ENCODE assay signal across 9 mouse cellular contexts in genomic region chr17:12163403-12163802, GRCm38 (mm10). TPM values are rescaled to one million over a fixed set of nuclear protein-coding genes. Genes with fewer than 3 reads are reported as not detected.
DNase-seq lines count a peak whose midpoint lies in the region; ATAC-seq and TF ChIP-seq lines count a peak whose summit lies in the region.
"Had no signal": no experiment of that assay in that cellular context is flagged by ENCODE, and none has a peak within 500 bp of the region (broad histone marks: within the 10 kb centered on the region; RNA-seq: fewer than 3 reads in every experiment).

No protein-coding gene starts in this region.

- H3K4me2 ChIP-seq in liver, embryonic 12.5 days = no peak overlapping the region
- H3K4me2 ChIP-seq in liver, postnatal 0 days (ENCODE audit: low read depth, low read length) = no peak overlapping the region
- no peak overlapping the region for H3K4me2 ChIP-seq in hindbrain, embryonic 15.5 days

- no peak overlapping the region for H3K9ac ChIP-seq in liver, embryonic 12.5 days
- H3K9ac ChIP-seq in liver, postnatal 0 days (replicated peaks) = no peak overlapping the region
- H3K9ac ChIP-seq in hindbrain, embryonic 15.5 days = no peak overlapping the region

- no peak for TF ChIP-seq EP300 in liver, postnatal 0 days (IDR thresholded peaks at IDR 0.05; ENCODE audit: low read depth)

- peak overlapping the region; percentile 60; the same call in 1 of the 2 replicates for H3K27ac ChIP-seq in heart, embryonic 10.5 days
- H3K27ac ChIP-seq in liver, embryonic 12.5 days = 0 out of 2 replicates have a peak overlapping the region, but pooled peaks have one; percentile 3
- H3K27ac ChIP-seq in liver, postnatal 0 days (ENCODE audit: low read depth) = no peak overlapping the region
- 0 out of 2 replicates have a peak overlapping the region, but pooled peaks have one; percentile 10 for H3K27ac ChIP-seq in hindbrain, embryonic 15.5 days (replicated peaks)

- intact Hi-C loops in heart, postnatal 36 days (cut with DNase I) = no loop called here

- no peak for ATAC-seq in liver, embryonic 12.5 days
- ATAC-seq in liver, postnatal 0 days = no peak
- peak; percentile 36; the same call in 1 of the 2 replicates for ATAC-seq in hindbrain, embryonic 15.5 days (ENCODE audit: low FRiP score, low read depth)

- no peak for DNase-seq in heart, embryonic 10.5 days (ENCODE audit: low spot score)
- no peak for DNase-seq in heart, postnatal 36 days
- no peak for DNase-seq in liver, postnatal 0 days
- DNase-seq in NIH3T3 (ENCODE audit: low read depth) = peak; percentile 34
- no peak for DNase-seq in c-Kit-positive CD71-positive TER-119-positive erythroid progenitor cells, embryonic 14.5 days (ENCODE audit: low spot score)
- DNase-seq in frontal cortex, postnatal 36 days (ENCODE audit: low spot score in 2 of 2) = no peak
- DNase-seq: adrenal gland, postnatal 25 days had no signal

- peaks cover 15% of the 10 kb centered on the region for H3K4me1 ChIP-seq in heart, embryonic 10.5 days
- H3K4me1 ChIP-seq in liver, embryonic 12.5 days = peaks cover 69% of the 10 kb centered on the region
- peaks cover 32% of the 10 kb centered on the region for H3K4me1 ChIP-seq in liver, postnatal 0 days (ENCODE audit: insufficient read depth)
- H3K4me1 ChIP-seq in hindbrain, embryonic 15.5 days (replicated peaks) = peaks cover 27% of the 10 kb centered on the region

- TF ChIP-seq CTCF in liver, postnatal 0 days (IDR thresholded peaks at IDR 0.05; ENCODE audit: low read depth) = no peak

- H3K27me3 ChIP-seq in heart, embryonic 10.5 days (ENCODE audit: insufficient read depth, poor library complexity, severe bottlenecking) = no peaks in the 10 kb centered on the region
- no peaks in the 10 kb centered on the region for H3K27me3 ChIP-seq in liver, embryonic 12.5 days (replicated peaks)
- H3K27me3 ChIP-seq in liver, postnatal 0 days (ENCODE audit: insufficient read depth, low read length) = no peaks in the 10 kb centered on the region
- H3K27me3 ChIP-seq in hindbrain, embryonic 15.5 days = no peaks in the 10 kb centered on the region

- no peak overlapping the region for H3K4me3 ChIP-seq in heart, embryonic 10.5 days
- no peak overlapping the region for H3K4me3 ChIP-seq in liver, embryonic 12.5 days
- no peak overlapping the region for H3K4me3 ChIP-seq in liver, postnatal 0 days (ENCODE audit: low read depth, low read length)
- H3K4me3 ChIP-seq in hindbrain, embryonic 15.5 days = no peak overlapping the region

- WGBS in heart, embryonic 10.5 days = 72% methylated on average over 13 of the region's 13 CpGs
- WGBS in liver, embryonic 12.5 days (ENCODE audit: insufficient replicate concordance) = 80% methylated on average over 13 of the region's 13 CpGs
- WGBS in liver, postnatal 0 days (ENCODE audit: insufficient replicate concordance) = 83% methylated on average over 13 of the region's 13 CpGs
- 47% methylated on average over 13 of the region's 13 CpGs for WGBS in hindbrain, embryonic 15.5 days

- H3K9me3 ChIP-seq in heart, embryonic 10.5 days = no peaks in the 10 kb centered on the region
- no peaks in the 10 kb centered on the region for H3K9me3 ChIP-seq in liver, embryonic 12.5 days (replicated peaks)
- no peaks in the 10 kb centered on the region for H3K9me3 ChIP-seq in liver, postnatal 0 days (ENCODE audit: low read length)
- H3K9me3 ChIP-seq in hindbrain, embryonic 15.5 days = no peaks in the 10 kb centered on the region

- peaks cover 7% of the 10 kb centered on the region for H3K36me3 ChIP-seq in heart, embryonic 10.5 days
- H3K36me3 ChIP-seq in liver, embryonic 12.5 days = peaks cover 72% of the 10 kb centered on the region
- H3K36me3 ChIP-seq in liver, postnatal 0 days (replicated peaks; ENCODE audit: insufficient read depth, low read length) = no peaks in the 10 kb centered on the region; the same call in 1 of the 2 replicates
- H3K36me3 ChIP-seq in hindbrain, embryonic 15.5 days = no peaks in the 10 kb centered on the region

RNA-seq across cellular contexts. Expression of gene Agpat4, which starts 44.9 kb away (rescaled TPM):
- 26.6 and 32.5 TPM in 2 replicates for polyA plus RNA-seq in heart, embryonic 10.5 days (2016; fragmentation: Nextera tagmentation; extraction: Ambion mirVana)
- 1 to 10 TPM; 3.8 to 5.1 TPM for total RNA-seq in heart, postnatal 36 days (2021)
- polyA plus RNA-seq in liver, embryonic 12.5 days (2016; fragmentation: Nextera tagmentation; extraction: Ambion mirVana) = 31.6 and 35.2 TPM in 2 replicates
- polyA plus RNA-seq in liver, postnatal 0 days (2015; fragmentation: Nextera tagmentation; extraction: Ambion mirVana) = 9.3 and 10.2 TPM in 2 replicates
- 62.0 and 63.4 TPM in 2 replicates for polyA plus RNA-seq in hindbrain, embryonic 15.5 days (2015; fragmentation: Nextera tagmentation; extraction: Ambion mirVana)
